Mouse (Mus musculus) intestine, postnatal 0 days (tissue): Measurements from ENCODE around the gene Efnb1. TPM values are rescaled to one million over a fixed set of nuclear protein-coding genes. Genes with fewer than 3 reads are reported as not detected.
A peak's percentile ranks its signal among the peaks of the same experiment; 100 is the strongest.

Experiments used
- ATAC-seq: fragments of 200-750 bp; cut with Nextera tagmentation; 2 replicates; pipeline ENCODE4 v1.8.0; 2017; ENCODE audit warnings: mild to moderate bottlenecking, moderate TSS enrichment, moderate library complexity
- H3K27ac ChIP-seq: fragments of 300-500 bp; sonication (generic); 2 replicates; pipeline ENCODE4 v1.5.1; 2014; ENCODE audit warnings: mild to moderate bottlenecking, low read depth, low read length, moderate library complexity
- H3K27me3 ChIP-seq: fragments of 300-500 bp; sonication (generic); replicated peaks from 2 replicates; pipeline ENCODE4 v1.6.1; 2014; ENCODE audit warnings: low read length, mixed read lengths; ENCODE audit not compliant: control insufficient read depth, insufficient read depth
- H3K36me3 ChIP-seq: fragments of 300-500 bp; sonication (generic); 2 replicates; pipeline ENCODE4 v1.6.1; 2014; ENCODE audit warnings: mild to moderate bottlenecking, moderate library complexity; ENCODE audit not compliant: control insufficient read depth, insufficient read depth
- H3K4me1 ChIP-seq: fragments of 300-500 bp; sonication (generic); replicated peaks from 2 replicates; pipeline ENCODE4 v1.6.1; 2014; ENCODE audit warnings: antibody characterized with exemption, low read length, mixed read lengths; ENCODE audit not compliant: control insufficient read depth, insufficient read depth
- H3K4me2 ChIP-seq: fragments of 300-500 bp; sonication (generic); replicated peaks from 2 replicates; pipeline ENCODE4 v1.6.1; 2014; ENCODE audit warnings: low read depth, mild to moderate bottlenecking, moderate library complexity
- H3K4me3 ChIP-seq: fragments of 300-500 bp; sonication (generic); 2 replicates; pipeline ENCODE4 v1.5.1; 2014; ENCODE audit warnings: low read depth, low read length
- H3K9ac ChIP-seq: fragments of 300-500 bp; sonication (generic); 2 replicates; pipeline ENCODE4 v1.6.1; 2014; ENCODE audit warnings: mild to moderate bottlenecking, low read depth, low read length
- H3K9me3 ChIP-seq: fragments of 300-500 bp; sonication (generic); 2 replicates; pipeline ENCODE4 v1.6.1; 2016; ENCODE audit warnings: mixed run types; ENCODE audit not compliant: control insufficient read depth
- CTCF ChIP-seq: sonication (generic); IDR thresholded peaks from 2 replicates; pipeline ENCODE4 v1.5.1; 2016; ENCODE audit warnings: low read depth, mild to moderate bottlenecking, control low read depth, antibody characterized with exemption, moderate library complexity
- WGBS: fragments of 180-500 bp; shearing (Covaris S2); extraction: QIAGEN DNeasy Blood & Tissue Kit; methylation state at CpG from one replicate; pipeline ENCODE4 v1.1.7; 2014; 5-methylcytosine and 5-hydroxymethylcytosine counted together
- polyA plus RNA-seq: library from polyadenylated mRNA; unstranded; fragments of >200 nt; fragmentation: Nextera tagmentation; extraction: Ambion mirVana; gene quantifications from 2 replicates; pipeline ENCODE4 v1.2.1, GENCODE M21; 2015

Efnb1 gene
- polyA plus RNA-seq, 1 experiment from 2014 or later, result 13.0 TPM

GRCm38 (mm10) chrX:99152141-99152540 lies 16.2 kb downstream of the Efnb1 start:
- no peak for TF ChIP-seq CTCF
- Histone ChIP-seq H3K27me3 (no peaks in the 10 kb centered on the region), H3K9ac (no peak overlapping the region), H3K27ac (no peak overlapping the region), H3K4me2 (no peak overlapping the region), H3K36me3 (peaks cover 5% of the 10 kb centered on the region; the same call in 1 of the 2 replicates), H3K4me1 (no peaks in the 10 kb centered on the region; the same call in 1 of the 2 replicates), H3K9me3 (no peaks in the 10 kb centered on the region), H3K4me3 (no peak overlapping the region)
- whole genome bisulfite sequencing, result 58% methylated on average over 3 of the region's 3 CpGs
- no peak for ATAC-seq

- Histone ChIP-seq H3K9ac (no peak overlapping the region), H3K9me3 (no peaks in the 10 kb centered on the region), H3K4me1 (no peaks in the 10 kb centered on the region; the same call in 1 of the 2 replicates), H3K4me2 (no peak overlapping the region), H3K27me3 (no peaks in the 10 kb centered on the region), H3K36me3 (no peaks in the 10 kb centered on the region), H3K4me3 (no peak overlapping the region), H3K27ac (no peak overlapping the region)
- no peak for ATAC-seq
- no peak for TF ChIP-seq CTCF
- WGBS, result 39% methylated on average over 9 of the region's 9 CpGs
Measured at GRCm38 (mm10) chrX:99152566-99153265, 16.8 kb downstream of the Efnb1 start.

GRCm38 (mm10) chrX:99153266-99153646 lies 17.3 kb downstream of the Efnb1 start:
- 47% methylated on average over 3 of the region's 3 CpGs for WGBS
- H3K9me3 ChIP-seq, result no peaks in the 10 kb centered on the region
- no peaks in the 10 kb centered on the region for H3K27me3 ChIP-seq
- no peak overlapping the region for H3K9ac ChIP-seq
- H3K27ac ChIP-seq, result no peak overlapping the region
- no peak overlapping the region for H3K4me2 ChIP-seq
- ATAC-seq, result no peak
- no peaks in the 10 kb centered on the region; the same call in 1 of the 2 replicates for H3K4me1 ChIP-seq
- H3K36me3 ChIP-seq, result no peaks in the 10 kb centered on the region
- no peak overlapping the region for H3K4me3 ChIP-seq
- TF ChIP-seq CTCF, result no peak

GRCm38 (mm10) chrX:99154358-99154757 lies 18.4 kb downstream of the Efnb1 start:
- Histone ChIP-seq H3K9me3 (no peaks in the 10 kb centered on the region), H3K9ac (no peak overlapping the region), H3K36me3 (no peaks in the 10 kb centered on the region), H3K27me3 (no peaks in the 10 kb centered on the region), H3K4me1 (no peaks in the 10 kb centered on the region; the same call in 1 of the 2 replicates), H3K27ac (no peak overlapping the region; the same call in 1 of the 2 replicates), H3K4me2 (no peak overlapping the region), H3K4me3 (no peak overlapping the region)
- WGBS, result 53% methylated on average over 5 of the region's 5 CpGs
- peak; percentile 87 for ATAC-seq
- TF ChIP-seq CTCF, result no peak

GRCm38 (mm10) chrX:99159020-99159419 lies 23.1 kb downstream of the Efnb1 start:
- 75% methylated on average over 8 of the region's 8 CpGs for WGBS
- Histone ChIP-seq H3K36me3 (no peaks in the 10 kb centered on the region), H3K4me2 (no peak overlapping the region), H3K27ac (no peak overlapping the region), H3K9ac (no peak overlapping the region), H3K9me3 (no peaks in the 10 kb centered on the region), H3K4me1 (no peaks in the 10 kb centered on the region), H3K4me3 (no peak overlapping the region), H3K27me3 (no peaks in the 10 kb centered on the region)
- ATAC-seq, result no peak
- no peak for TF ChIP-seq CTCF

GRCm38 (mm10) chrX:99164111-99164510 lies 28.2 kb downstream of the Efnb1 start:
- Histone ChIP-seq H3K9ac (no peak overlapping the region), H3K27me3 (no peaks in the 10 kb centered on the region), H3K36me3 (no peaks in the 10 kb centered on the region), H3K4me3 (no peak overlapping the region), H3K27ac (no peak overlapping the region), H3K9me3 (no peaks in the 10 kb centered on the region), H3K4me1 (no peaks in the 10 kb centered on the region), H3K4me2 (no peak overlapping the region)
- 79% methylated on average over 2 of the region's 2 CpGs for WGBS
- no peak for ATAC-seq
- no peak for TF ChIP-seq CTCF
